Mouse (Mus musculus): ENCODE data around the gene Ccdc188. TPM values are rescaled to one million over a fixed set of nuclear protein-coding genes. Genes with fewer than 3 reads are reported as not detected.

Gene Ccdc188
- total RNA-seq, 1 experiment = not detected

DNA sequence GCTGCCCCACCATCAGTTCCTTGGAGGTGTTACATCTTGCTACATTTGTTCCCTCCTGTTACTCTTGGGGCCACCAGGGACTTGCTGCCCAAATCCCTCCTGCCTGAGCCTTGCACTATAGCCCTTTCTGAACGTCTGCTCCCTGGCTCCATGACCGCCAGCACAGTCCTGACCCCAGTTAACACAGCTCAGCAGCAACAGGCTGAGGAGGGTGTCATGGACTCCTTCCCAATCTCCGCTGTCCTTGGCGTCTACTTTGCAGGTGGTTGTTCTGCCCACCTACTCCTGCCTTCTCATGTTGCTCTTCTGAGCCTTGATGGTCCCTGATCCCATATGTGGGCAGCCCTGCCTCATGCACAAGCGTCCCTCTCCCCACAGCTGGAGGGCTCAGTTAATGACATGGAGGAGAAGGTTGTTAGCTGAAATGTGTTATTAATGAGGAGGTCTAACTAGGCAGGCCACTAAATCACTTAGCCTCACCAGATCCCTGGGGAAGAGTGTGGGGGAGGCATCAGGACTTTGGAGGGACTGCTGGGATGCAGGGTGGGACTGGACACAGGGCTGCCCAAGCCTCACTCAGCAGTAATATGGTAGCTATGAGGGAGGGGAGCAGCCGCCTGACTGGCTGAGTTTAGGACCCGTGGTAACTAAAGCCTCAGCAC lies 14.1 kb upstream of the Ccdc188 start:
- Histone ChIP-seq H3K9ac (ENCODE audit: insufficient read depth, low read depth, low read length, poor library complexity, severe bottlenecking) (no peak overlapping the region), H3K36me3 (ENCODE audit: control insufficient read depth, insufficient read depth, low read length, poor library complexity, severe bottlenecking) (no peaks in the 10 kb centered on the region), H3K27ac (ENCODE audit: insufficient read depth, low read depth, low read length, poor library complexity, severe bottlenecking) (no peak overlapping the region), H3K4me1 (ENCODE audit: control insufficient read depth in 2 of 2, insufficient read depth in 2 of 2, low read length in 2 of 2, poor library complexity in 1 of 2) (no peaks in the 10 kb centered on the region), H3K9me3 (ENCODE audit: control insufficient read depth, insufficient read depth, low read depth, low read length) (no peaks in the 10 kb centered on the region), H3K4me3 (ENCODE audit: insufficient read depth in 1 of 2, low read depth in 1 of 2, low read length in 2 of 2, poor library complexity in 1 of 2, severe bottlenecking in 1 of 2) (no peak overlapping the region)
- TF ChIP-seq HCFC1 (IDR thresholded peaks at IDR 0.05; ENCODE audit: borderline replicate concordance, insufficient read depth, low read length) (no peak), MAFK (IDR thresholded peaks at IDR 0.05; ENCODE audit: insufficient read depth, low read depth, low read length) (no peak), ZC3H11A (IDR thresholded peaks at IDR 0.05; ENCODE audit: borderline replicate concordance, low read depth, low read length) (no peak), CHD2 (IDR thresholded peaks at IDR 0.05; ENCODE audit: low read depth, low read length) (no peak), ZNF384 (IDR thresholded peaks at IDR 0.05; ENCODE audit: low read depth, low read length) (no peak)
- DNase-seq (ENCODE audit: low read depth, low spot score) = no peak
- in situ Hi-C loops (cut with MboI; ENCODE audit: low sequenced_read_pairs in 2 of 2, unreplicated experiment in 2 of 2) = no loop called here

DNA sequence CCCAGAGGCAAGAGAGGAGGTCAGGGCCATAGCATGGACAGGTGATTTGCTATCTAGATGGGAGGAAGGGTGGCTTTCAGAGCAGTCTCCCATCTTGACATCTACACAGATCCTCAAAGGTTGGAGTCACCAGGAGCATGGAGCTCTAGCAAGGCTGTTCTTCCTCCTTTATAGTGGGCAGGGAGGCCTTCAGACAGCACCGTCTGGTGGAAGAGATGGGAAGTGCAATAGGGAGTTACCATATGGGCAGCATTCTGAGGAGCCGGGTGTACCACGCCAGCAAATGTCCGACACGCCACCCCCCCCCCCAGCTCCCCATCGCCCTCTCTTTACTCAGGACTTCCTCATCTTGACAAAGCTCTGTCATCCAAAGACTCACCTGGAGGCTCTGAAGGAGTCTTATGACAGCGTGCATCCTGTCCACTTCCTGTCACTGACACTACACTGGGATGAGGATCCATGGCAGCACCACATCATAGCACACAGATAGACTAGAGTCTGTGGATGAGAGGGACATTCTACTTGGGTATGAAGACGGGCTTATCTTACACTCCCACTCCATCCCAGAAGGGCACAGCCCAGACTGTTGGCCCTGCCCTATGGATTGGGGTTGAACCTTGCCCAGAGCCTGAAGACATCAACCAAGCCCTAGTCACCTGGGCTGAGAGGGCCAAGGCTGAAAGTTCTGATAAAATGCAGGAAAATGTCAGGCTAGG lies 6.8 kb upstream of the Ccdc188 start:
- no peak overlapping the region for H3K27ac ChIP-seq (ENCODE audit: insufficient read depth, low read depth, low read length, poor library complexity, severe bottlenecking)

DNA sequence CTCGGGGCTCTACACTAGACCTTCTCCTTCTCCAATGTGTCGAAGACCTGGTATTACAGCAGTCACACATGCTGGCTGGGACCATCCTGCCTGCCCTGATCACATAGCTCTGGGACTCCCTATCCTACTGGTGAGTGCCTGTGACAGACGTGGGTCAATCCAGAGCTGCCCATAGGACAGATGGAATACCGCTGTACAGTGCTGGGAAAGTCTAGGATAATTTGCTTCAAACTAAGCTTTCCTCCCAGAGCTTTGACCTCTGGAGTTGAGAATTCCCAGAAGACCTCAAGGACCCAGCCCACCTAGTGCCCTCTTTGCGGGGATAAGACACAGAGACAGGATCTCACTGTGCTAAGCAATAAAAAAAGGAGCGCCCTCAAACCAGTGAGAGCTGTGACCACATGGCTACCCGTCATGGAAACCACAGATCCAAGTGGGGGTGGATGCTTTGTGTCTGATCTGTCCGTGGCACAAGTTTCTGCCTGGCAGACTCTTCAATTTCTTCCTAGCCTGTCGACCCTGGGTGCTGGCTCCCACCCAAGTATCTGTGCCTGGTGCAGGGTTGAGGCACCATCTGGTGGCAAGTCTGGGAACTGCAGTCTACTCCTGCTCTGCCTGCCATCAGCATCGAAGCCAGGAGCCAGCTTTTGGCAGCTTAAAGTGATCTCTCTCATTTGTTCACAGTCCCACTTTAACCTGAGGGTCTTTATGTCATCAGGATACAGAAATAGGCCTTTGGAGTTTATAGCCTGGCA lies 6.1 kb upstream of the Ccdc188 start:
- in situ Hi-C loops (cut with MboI; ENCODE audit: low sequenced_read_pairs in 2 of 2, unreplicated experiment in 2 of 2) = loop anchor here (5.0 to 10.0 kb wide), 2 partner anchors 107 to 109 kb away; no protein-coding TSS in a partner anchor
- no peak overlapping the region for H3K27ac ChIP-seq (ENCODE audit: insufficient read depth, low read depth, low read length, poor library complexity, severe bottlenecking)
- peak; percentile 82 for TF ChIP-seq ZC3H11A (IDR thresholded peaks at IDR 0.05; ENCODE audit: borderline replicate concordance, low read depth, low read length)
- TF ChIP-seq HCFC1 (IDR thresholded peaks at IDR 0.05; ENCODE audit: borderline replicate concordance, insufficient read depth, low read length) = no peak
- TF ChIP-seq MAFK (IDR thresholded peaks at IDR 0.05; ENCODE audit: insufficient read depth, low read depth, low read length) = no peak
- no peak for TF ChIP-seq CHD2 (IDR thresholded peaks at IDR 0.05; ENCODE audit: low read depth, low read length)
- peak; percentile 58 for DNase-seq (ENCODE audit: low read depth, low spot score)
- no peak overlapping the region for H3K9ac ChIP-seq (ENCODE audit: insufficient read depth, low read depth, low read length, poor library complexity, severe bottlenecking)
- H3K4me1 ChIP-seq (ENCODE audit: control insufficient read depth in 2 of 2, insufficient read depth in 2 of 2, low read length in 2 of 2, poor library complexity in 1 of 2) = no peaks in the 10 kb centered on the region
- H3K4me3 ChIP-seq (ENCODE audit: insufficient read depth in 1 of 2, low read depth in 1 of 2, low read length in 2 of 2, poor library complexity in 1 of 2, severe bottlenecking in 1 of 2) = no peak overlapping the region
- no peaks in the 10 kb centered on the region for H3K9me3 ChIP-seq (ENCODE audit: control insufficient read depth, insufficient read depth, low read depth, low read length)
- H3K36me3 ChIP-seq (ENCODE audit: control insufficient read depth, insufficient read depth, low read length, poor library complexity, severe bottlenecking) = no peaks in the 10 kb centered on the region

More for the DNA sequence above, 6.8 kb upstream of the Ccdc188 start:
- TF ChIP-seq HCFC1 (IDR thresholded peaks at IDR 0.05; ENCODE audit: borderline replicate concordance, insufficient read depth, low read length) = no peak
- peak; percentile 50; the same call in 1 of the 2 replicates for TF ChIP-seq ZC3H11A (IDR thresholded peaks at IDR 0.05; ENCODE audit: borderline replicate concordance, low read depth, low read length)
- Histone ChIP-seq H3K9me3 (ENCODE audit: control insufficient read depth, insufficient read depth, low read depth, low read length) (no peaks in the 10 kb centered on the region), H3K4me1 (ENCODE audit: control insufficient read depth in 2 of 2, insufficient read depth in 2 of 2, low read length in 2 of 2, poor library complexity in 1 of 2) (no peaks in the 10 kb centered on the region), H3K4me3 (ENCODE audit: insufficient read depth in 1 of 2, low read depth in 1 of 2, low read length in 2 of 2, poor library complexity in 1 of 2, severe bottlenecking in 1 of 2) (no peak overlapping the region), H3K9ac (ENCODE audit: insufficient read depth, low read depth, low read length, poor library complexity, severe bottlenecking) (no peak overlapping the region), H3K36me3 (ENCODE audit: control insufficient read depth, insufficient read depth, low read length, poor library complexity, severe bottlenecking) (no peaks in the 10 kb centered on the region)
- in situ Hi-C loops (cut with MboI; ENCODE audit: low sequenced_read_pairs in 2 of 2, unreplicated experiment in 2 of 2) = loop anchor here (5.0 to 10.0 kb wide), 2 partner anchors 106 to 109 kb away; no protein-coding TSS in a partner anchor
- peak; percentile 55 for DNase-seq (ENCODE audit: low read depth, low spot score)

DNA sequence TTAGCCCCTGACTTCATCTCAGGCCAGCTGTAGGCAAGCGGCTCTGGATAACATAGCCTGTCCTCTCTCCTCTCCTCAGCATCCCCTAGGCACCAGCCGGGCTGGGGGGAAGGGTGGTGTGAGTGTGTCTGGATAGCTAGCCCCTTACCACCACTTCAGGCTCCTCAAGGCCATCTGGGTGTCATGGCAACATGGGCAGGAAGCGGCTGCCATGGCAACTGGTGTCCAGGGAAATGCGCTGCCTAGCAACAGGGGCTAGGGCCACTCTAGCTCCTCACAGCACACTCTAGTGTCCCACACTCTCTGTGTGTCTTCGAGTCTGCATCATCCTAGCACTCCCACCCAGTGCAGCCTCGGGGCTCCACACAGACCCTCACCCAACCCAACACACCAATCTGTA lies 4.0 kb upstream of the Ccdc188 start:
- DNase-seq (ENCODE audit: low read depth, low spot score) = no peak
- in situ Hi-C loops (cut with MboI; ENCODE audit: low sequenced_read_pairs in 2 of 2, unreplicated experiment in 2 of 2) = loop anchor here (5.0 to 10.0 kb wide), 2 partner anchors 109 to 111 kb away; no protein-coding TSS in a partner anchor
- Histone ChIP-seq H3K36me3 (ENCODE audit: control insufficient read depth, insufficient read depth, low read length, poor library complexity, severe bottlenecking) (no peaks in the 10 kb centered on the region), H3K9me3 (ENCODE audit: control insufficient read depth, insufficient read depth, low read depth, low read length) (no peaks in the 10 kb centered on the region), H3K4me3 (ENCODE audit: insufficient read depth in 1 of 2, low read depth in 1 of 2, low read length in 2 of 2, poor library complexity in 1 of 2, severe bottlenecking in 1 of 2) (no peak overlapping the region), H3K4me1 (ENCODE audit: control insufficient read depth in 2 of 2, insufficient read depth in 2 of 2, low read length in 2 of 2, poor library complexity in 1 of 2) (no peaks in the 10 kb centered on the region), H3K9ac (ENCODE audit: insufficient read depth, low read depth, low read length, poor library complexity, severe bottlenecking) (no peak overlapping the region), H3K27ac (ENCODE audit: insufficient read depth, low read depth, low read length, poor library complexity, severe bottlenecking) (no peak overlapping the region; the same call in 1 of the 2 replicates)
- TF ChIP-seq CHD2 (IDR thresholded peaks at IDR 0.05; ENCODE audit: low read depth, low read length) = no peak
- no peak for TF ChIP-seq MAFK (IDR thresholded peaks at IDR 0.05; ENCODE audit: insufficient read depth, low read depth, low read length)
- no peak for TF ChIP-seq ZNF384 (IDR thresholded peaks at IDR 0.05; ENCODE audit: low read depth, low read length)
- no peak for TF ChIP-seq HCFC1 (IDR thresholded peaks at IDR 0.05; ENCODE audit: borderline replicate concordance, insufficient read depth, low read length)
- no peak for TF ChIP-seq ZC3H11A (IDR thresholded peaks at IDR 0.05; ENCODE audit: borderline replicate concordance, low read depth, low read length)
